In genomic region chr9:89972321-89972720, GRCm38 (mm10) we compare ENCODE assay signal across 30 mouse cellular contexts.
A peak's percentile ranks its signal among the peaks of the same experiment; 100 is the strongest.
DNase-seq lines count a peak whose midpoint lies in the region; ATAC-seq lines count a peak whose summit lies in the region.
"Had no signal": no experiment of that assay in that cellular context is flagged by ENCODE, and none has a peak within 500 bp of the region (broad histone marks: within the 10 kb centered on the region; RNA-seq: fewer than 3 reads in every experiment).

No protein-coding gene starts in this region.

- no peak for DNase-seq in frontal cortex, postnatal 10 days (ENCODE audit: low spot score in 2 of 2)
- DNase-seq in testis, postnatal 10 days (ENCODE audit: low spot score), result peak; percentile 32
- no peak for DNase-seq in testis, postnatal 14 days (ENCODE audit: low spot score)
- peak; percentile 17 to 38 for DNase-seq in cerebellum, postnatal 14 days
- no peak for DNase-seq in lung, postnatal 4 days
- DNase-seq: adrenal gland, postnatal 25 days; gastrocnemius, postnatal 25 days; kidney, adult 18-20 months; kidney, postnatal 36 days; layer of hippocampus, postnatal 36 days; liver, embryonic 13.5 days; lung, adult 18-20 months; retina, postnatal 1 day; spleen, adult 18-20 months; thymus, adult 2 months; thymus, postnatal 36 days had no signal

- 65% methylated on average over 3 of the region's 3 CpGs for WGBS in forebrain, embryonic 16.5 days

- H3K9me3 ChIP-seq in forebrain, embryonic 16.5 days (ENCODE audit: control insufficient read depth, low read length), result no peaks in the 10 kb centered on the region
- H3K9me3 ChIP-seq: embryonic facial prominence, embryonic 15.5 days; forebrain, embryonic 12.5 days; heart, embryonic 12.5 days; limb, embryonic 10.5 days; limb, embryonic 15.5 days; liver, embryonic 13.5 days; midbrain, embryonic 15.5 days; neural tube, embryonic 15.5 days had no signal

- ATAC-seq in frontal cortex, adult (ENCODE audit: low TSS enrichment), result peak; percentile 53; the same call in 1 of the 2 replicates
- no peak for ATAC-seq in forebrain, embryonic 16.5 days
- ATAC-seq: CD4-positive, CD25-positive, alpha-beta regulatory T cell, adult 4 months; lung, postnatal 0 days; midbrain, embryonic 15.5 days had no signal

- peaks cover 9% of the 10 kb centered on the region for H3K4me1 ChIP-seq in forebrain, embryonic 16.5 days (replicated peaks; ENCODE audit: control insufficient read depth, insufficient read depth, low read length)
- H3K4me1 ChIP-seq: forebrain, embryonic 12.5 days; limb, embryonic 10.5 days; limb, embryonic 15.5 days; liver, embryonic 13.5 days; midbrain, embryonic 15.5 days; neural tube, embryonic 15.5 days had no signal

- H3K27ac ChIP-seq in forebrain, embryonic 16.5 days (ENCODE audit: low read length), result no peak overlapping the region
- H3K27ac ChIP-seq: embryonic facial prominence, embryonic 15.5 days; forebrain, embryonic 12.5 days; heart, adult 2 months; hindbrain, embryonic 14.5 days; limb, embryonic 10.5 days; limb, embryonic 15.5 days; liver, embryonic 13.5 days; macrophage; midbrain, embryonic 15.5 days; neural tube, embryonic 15.5 days had no signal

- H3K36me3 ChIP-seq in forebrain, embryonic 16.5 days (ENCODE audit: control insufficient read depth, insufficient read depth), result no peaks in the 10 kb centered on the region
- H3K36me3 ChIP-seq: embryonic facial prominence, embryonic 15.5 days; forebrain, embryonic 12.5 days; heart, embryonic 12.5 days; limb, embryonic 10.5 days; limb, embryonic 15.5 days; liver, embryonic 13.5 days; midbrain, embryonic 15.5 days; neural tube, embryonic 15.5 days had no signal

- no peak overlapping the region for H3K4me2 ChIP-seq in forebrain, embryonic 16.5 days (ENCODE audit: low read length)
- H3K4me2 ChIP-seq: embryonic facial prominence, embryonic 15.5 days; forebrain, embryonic 12.5 days; heart, embryonic 12.5 days; hindbrain, embryonic 14.5 days; limb, embryonic 15.5 days; liver, embryonic 13.5 days; midbrain, embryonic 15.5 days; neural tube, embryonic 15.5 days had no signal

- no peak overlapping the region for H3K4me3 ChIP-seq in forebrain, embryonic 16.5 days (replicated peaks; ENCODE audit: low read length)
- H3K4me3 ChIP-seq: embryonic facial prominence, embryonic 15.5 days; forebrain, embryonic 12.5 days; heart, adult 2 months; heart, embryonic 12.5 days; limb, embryonic 10.5 days; limb, embryonic 15.5 days; liver, embryonic 13.5 days; midbrain, embryonic 15.5 days; neural tube, embryonic 15.5 days had no signal

- no peak overlapping the region for H3K9ac ChIP-seq in forebrain, embryonic 16.5 days (replicated peaks; ENCODE audit: low read depth, low read length)
- H3K9ac ChIP-seq: embryonic facial prominence, embryonic 15.5 days; forebrain, embryonic 12.5 days; heart, embryonic 12.5 days; hindbrain, embryonic 14.5 days; limb, embryonic 15.5 days; liver, embryonic 13.5 days; midbrain, embryonic 15.5 days; neural tube, embryonic 15.5 days had no signal

- no peaks in the 10 kb centered on the region for H3K27me3 ChIP-seq in forebrain, embryonic 16.5 days (replicated peaks; ENCODE audit: control insufficient read depth, insufficient read depth, low read length)
- H3K27me3 ChIP-seq: embryonic facial prominence, embryonic 15.5 days; liver, embryonic 13.5 days; midbrain, embryonic 15.5 days had no signal

Comparison
In these comparisons a context has a peak if more than half of its experiments do, and no peak if none do; other contexts are left out.
1. DNase-seq: peak in testis, postnatal 10 days (single experiment) and cerebellum, postnatal 14 days (2 of 2); none in frontal cortex, postnatal 10 days (0 of 2), testis, postnatal 14 days (single experiment) and lung, postnatal 4 days (0 of 2).